Mouse (Mus musculus) activated CD4-positive, CD25-positive, alpha-beta regulatory T cell (primary cell): ENCODE data around the gene Ms4a7. TPM values are rescaled to one million over a fixed set of nuclear protein-coding genes. Genes with fewer than 3 reads are reported as not detected.

Source experiments
- polyA plus RNA-seq, 2 experiments: library from polyadenylated mRNA; unstranded; fragments of 100-300 nt; shearing (Covaris generic); gene quantifications; one replicate each; pipeline ENCODE4 v1.2.1; 2017

The Ms4a7 gene
- polyA plus RNA-seq = 1 to 10 TPM in 1 of 2 experiments, under 1 TPM in 1; 0.95 to 4.4 TPM

DNA sequence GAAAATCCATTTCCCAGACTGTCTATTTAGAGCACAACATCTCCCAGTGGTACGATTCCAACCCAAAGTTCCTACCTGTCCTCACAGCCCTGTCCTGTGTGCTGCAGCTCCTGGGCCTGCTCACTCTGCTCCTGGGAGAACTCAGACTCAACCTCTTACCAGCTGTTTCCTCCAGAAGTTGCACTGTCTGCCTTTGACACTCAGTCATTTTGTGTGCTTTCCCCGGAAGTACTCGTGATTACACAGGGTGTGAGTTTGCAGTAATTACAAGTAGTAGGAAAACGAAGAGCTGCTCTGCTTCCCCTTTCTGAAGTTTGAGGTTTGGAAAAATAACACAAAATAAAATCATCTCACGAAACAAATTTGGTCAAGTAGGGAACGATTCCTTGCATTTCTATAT lies at the start of gene Ms4a7:
Gene Ms4a7 (minus strand): TSS at position 215 of the 400 bp plus-strand sequence.

DNA sequence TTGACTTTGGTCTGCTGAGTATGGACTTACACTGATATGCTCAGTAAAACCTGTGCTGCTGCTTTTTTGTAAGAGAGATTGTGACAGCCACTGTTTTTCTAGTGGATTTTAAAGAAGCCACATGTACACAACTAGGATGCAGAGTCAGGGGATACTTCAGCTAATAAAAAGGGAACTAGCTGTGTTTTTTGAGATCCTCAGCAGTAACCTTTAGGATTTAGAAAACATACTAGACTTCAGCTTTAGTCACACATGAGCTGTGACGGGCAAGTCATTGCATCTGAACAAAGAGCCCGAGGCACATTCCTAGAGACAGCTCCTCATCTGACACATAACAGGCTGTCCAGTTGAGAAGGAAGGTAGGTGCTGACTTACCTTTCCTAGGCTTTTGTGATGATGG lies 39.3 kb upstream of the Ms4a7 start, which contains the start of gene Ms4a4a:
Gene Ms4a4a (plus strand): TSS at position 251 of the 400 bp plus-strand sequence.

DNA sequence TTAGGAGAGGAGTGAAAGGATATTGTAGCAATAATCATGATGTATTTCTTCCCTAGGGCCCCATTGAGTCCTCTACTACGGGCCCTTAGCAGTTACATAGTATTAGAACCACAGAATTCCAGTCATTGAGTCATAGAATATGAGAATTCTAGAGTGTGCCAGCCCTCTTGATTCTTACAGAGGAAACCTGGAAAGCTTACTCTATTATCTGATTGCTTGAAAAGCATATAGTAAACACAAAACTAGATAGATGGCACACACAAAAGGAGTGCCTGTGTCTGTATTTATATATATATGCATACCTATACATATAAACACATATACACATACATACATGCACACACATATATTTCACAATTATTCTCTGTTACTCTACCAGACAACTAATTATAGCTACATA lies 21.6 kb downstream of the Ms4a7 start, which contains the start of gene Ms4a14:
Gene Ms4a14 (minus strand): TSS at position 101 of the 400 bp plus-strand sequence.

DNA sequence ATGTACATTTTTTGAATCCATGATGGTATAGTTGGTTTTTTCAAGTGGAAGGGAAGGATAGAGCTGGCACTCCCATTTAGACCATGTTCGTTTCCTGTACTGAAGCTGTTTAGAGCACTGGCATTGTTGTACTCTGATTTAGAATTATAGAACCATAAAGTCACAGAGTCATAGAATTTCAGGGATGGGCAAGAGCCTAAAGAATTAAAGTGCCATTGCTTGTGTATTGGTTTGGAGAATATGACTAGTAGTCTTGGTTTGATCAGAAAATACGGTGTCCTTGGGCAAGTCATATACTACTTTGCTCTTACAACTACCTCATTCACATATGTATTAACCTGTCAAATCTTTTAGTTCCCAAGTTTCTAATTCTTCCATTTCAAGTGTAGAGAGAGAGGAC lies 52.2 kb downstream of the Ms4a7 start, which contains the start of gene Ms4a5:
Gene Ms4a5 (minus strand): TSS at position 101 of the 400 bp plus-strand sequence.

Other genes starting within 250 kb of the Ms4a7 start
- not detected for gene 1700017D01Rik, start 205.3 kb downstream of the Ms4a7 start, polyA plus RNA-seq
- not detected for gene 1700025F22Rik, start 170.8 kb downstream of the Ms4a7 start, polyA plus RNA-seq
- gene Ms4a13, start 139.4 kb downstream of the Ms4a7 start, polyA plus RNA-seq = not detected
- not detected for gene Ms4a12, start 103.7 kb downstream of the Ms4a7 start, polyA plus RNA-seq
- gene Ms4a1, start 69.9 kb downstream of the Ms4a7 start, polyA plus RNA-seq = 1 to 10 TPM; 4.1 to 7.3 TPM
- gene Ms4a5, start 52.3 kb downstream of the Ms4a7 start, polyA plus RNA-seq = not detected
- under 1 TPM in 1 of 2 experiments, not detected in 1; 0.28 TPM for gene Ms4a14, start 21.7 kb downstream of the Ms4a7 start, polyA plus RNA-seq
- 1 to 10 TPM in 1 of 2 experiments, under 1 TPM in 1; 0.72 to 6.9 TPM for gene Ms4a4a, start 39.4 kb upstream of the Ms4a7 start, polyA plus RNA-seq
- 100 to 1,000 TPM in 1 of 2 experiments, 10 to 100 TPM in 1; 39.1 to 113 TPM for gene Ms4a4c, start 68.6 kb upstream of the Ms4a7 start, polyA plus RNA-seq
- gene Ms4a4b, start 107.4 kb upstream of the Ms4a7 start, polyA plus RNA-seq = 1,000 to 10,000 TPM; 3,085 to 3,790 TPM
- 1 to 10 TPM; 9.0 to 9.1 TPM for gene Ms4a6c, start 133.2 kb upstream of the Ms4a7 start, polyA plus RNA-seq
- gene Gm8369, start 149.8 kb upstream of the Ms4a7 start, polyA plus RNA-seq = 100 to 1,000 TPM; 283 to 529 TPM
- gene Ms4a6b, start 180.4 kb upstream of the Ms4a7 start, polyA plus RNA-seq = 100 to 1,000 TPM; 907 to 938 TPM
- 1 to 10 TPM; 1.5 to 2.8 TPM for gene Ms4a4d, start 200.7 kb upstream of the Ms4a7 start, polyA plus RNA-seq